Mouse (Mus musculus) myocyte (in vitro differentiated cells): ENCODE data around the gene Lbp.

Experiments used
- E2F4 ChIP-seq: IDR thresholded peaks from one replicate; pipeline ENCODE4 v1.6.1; 2011; ENCODE audit warnings: mild to moderate bottlenecking, control low read depth, moderate library complexity; ENCODE audit not compliant: insufficient read depth
- MAX ChIP-seq: IDR thresholded peaks from one replicate; pipeline ENCODE4 v1.6.1; 2011; ENCODE audit warnings: low read depth, mild to moderate bottlenecking, control low read depth
- MYOD1 ChIP-seq, 3 experiments: IDR thresholded peaks; one replicate each; pipeline ENCODE4 v1.6.1; 2011; ENCODE audit warnings: control low read depth in 2 of 3, low read depth in 2 of 3, mild to moderate bottlenecking in 2 of 3, moderate library complexity in 1 of 3; ENCODE audit not compliant: insufficient read length in 2 of 3, control insufficient read depth in 1 of 3
- POLR2A ChIP-seq: IDR thresholded peaks from one replicate; pipeline ENCODE4 v1.6.1; 2011; ENCODE audit warnings: low read depth, mild to moderate bottlenecking, control low read depth, moderate library complexity; ENCODE audit not compliant: insufficient read length
- USF1 ChIP-seq: IDR thresholded peaks from one replicate; pipeline ENCODE4 v1.6.1; 2011; ENCODE audit warnings: low read depth, mild to moderate bottlenecking, control low read depth, moderate library complexity

- TF ChIP-seq POLR2A (no peak), MYOD1 (IDR thresholded peaks at IDR 0.05; ENCODE audit: control insufficient read depth in 1 of 3, insufficient read length in 2 of 3, low read depth in 2 of 3) (no peak), E2F4 (no peak), USF1 (no peak), MAX (no peak)
These were observed 31.4 kb downstream of the Lbp start for GRCm38 (mm10) chr2:158337698-158338097.
